Mouse (Mus musculus) G1E (cell line): ENCODE data around the gene Rchy1.

Experiments used
- CTCF ChIP-seq: IDR thresholded peaks from 2 replicates; pipeline ENCODE4 v1.5.1; 2012; ENCODE audit warnings: low read depth, low read length, inconsistent platforms, mixed read lengths
- TAL1 ChIP-seq: conservative IDR thresholded peaks from 2 replicates; pipeline ENCODE4 v1.6.1; 2012; ENCODE audit warnings: low read depth, low read length, inconsistent platforms, mixed read lengths

GRCm38 (mm10) chr5:91994546-91994945 lies 31.7 kb upstream of the Rchy1 start:
- TF ChIP-seq CTCF (no peak), TAL1 (no peak)
